Mouse (Mus musculus): ENCODE data around the gene Ddx56. TPM values are rescaled to one million over a fixed set of nuclear protein-coding genes. Genes with fewer than 3 reads are reported as not detected.

Gene Ddx56
- polyA plus RNA-seq, 1 experiment from 2014 or later: 68.9 TPM

- Histone ChIP-seq H3K4me2 (ENCODE audit: low read length) (no peak overlapping the region), H3K4me1 (ENCODE audit: control insufficient read depth, insufficient read depth, low read length) (no peaks in the 10 kb centered on the region), H3K27me3 (ENCODE audit: control insufficient read depth, insufficient read depth, low read depth, low read length) (no peaks in the 10 kb centered on the region), H3K4me3 (ENCODE audit: low read depth, low read length) (no peak overlapping the region), H3K9ac (ENCODE audit: low read depth, low read length) (no peak overlapping the region), H3K36me3 (ENCODE audit: control insufficient read depth, insufficient read depth, low read length) (no peaks in the 10 kb centered on the region), H3K27ac (ENCODE audit: low read length) (no peak overlapping the region), H3K9me3 (replicated peaks; ENCODE audit: control insufficient read depth, low read length, poor library complexity, severe bottlenecking) (no peaks in the 10 kb centered on the region)
- 43% methylated on average over 19 of the region's 19 CpGs for WGBS
- no peak for ATAC-seq
Observed at GRCm38 (mm10) chr11:6244707-6245106, 22.9 kb downstream of the Ddx56 start.

DNA sequence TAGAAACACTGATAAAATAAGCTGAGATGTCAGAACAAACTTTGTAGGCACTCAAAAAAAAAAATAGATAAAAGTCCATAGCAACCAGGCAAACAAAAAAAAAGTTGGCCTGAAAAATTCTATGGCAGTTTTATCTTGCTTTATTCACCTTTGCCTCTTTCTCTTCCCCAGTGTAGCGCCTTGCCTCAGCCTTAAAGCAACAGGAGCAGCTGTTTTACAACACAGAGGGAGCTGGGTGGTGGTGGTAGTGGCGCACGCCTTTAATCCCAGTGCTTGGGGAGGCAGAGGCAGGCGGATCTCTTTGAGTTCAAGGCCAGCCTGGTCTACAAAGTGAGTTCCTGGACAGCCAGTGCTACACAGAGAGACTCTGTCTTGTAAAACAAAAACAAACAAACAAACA is 34.5 kb downstream of the Ddx56 start:
- 82% methylated on average over 4 of the region's 4 CpGs for WGBS
- no peak for ATAC-seq
- Histone ChIP-seq H3K27me3 (ENCODE audit: control insufficient read depth, insufficient read depth, low read depth, low read length) (no peaks in the 10 kb centered on the region), H3K36me3 (ENCODE audit: control insufficient read depth, insufficient read depth, low read length) (no peaks in the 10 kb centered on the region), H3K4me1 (ENCODE audit: control insufficient read depth, insufficient read depth, low read length) (no peaks in the 10 kb centered on the region), H3K9me3 (replicated peaks; ENCODE audit: control insufficient read depth, low read length, poor library complexity, severe bottlenecking) (peaks cover 7% of the 10 kb centered on the region; the same call in 1 of the 2 replicates), H3K4me2 (ENCODE audit: low read length) (no peak overlapping the region), H3K27ac (ENCODE audit: low read length) (no peak overlapping the region), H3K9ac (ENCODE audit: low read depth, low read length) (no peak overlapping the region), H3K4me3 (ENCODE audit: low read depth, low read length) (no peak overlapping the region)

DNA sequence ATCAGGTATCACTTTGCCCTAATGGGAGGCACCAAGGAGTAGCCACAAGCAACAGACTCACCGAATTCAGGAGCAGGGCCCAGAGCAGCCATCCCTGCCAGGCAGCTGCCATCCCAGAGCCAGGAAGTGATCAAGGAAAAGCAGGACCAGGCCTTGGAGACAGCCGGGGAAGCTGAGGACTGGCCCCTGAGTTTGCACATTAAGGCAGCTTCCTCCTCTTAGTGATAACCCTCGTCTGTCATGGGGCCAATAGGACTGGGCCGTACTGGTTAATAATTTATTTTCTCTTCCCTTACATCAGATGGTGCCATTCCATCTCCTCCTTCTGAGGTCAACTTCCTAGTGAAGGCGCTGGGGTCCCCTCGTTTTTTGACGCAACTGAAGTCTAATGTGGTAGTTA is 37.6 kb downstream of the Ddx56 start, which contains the start of gene Npc1l1:
Gene Npc1l1, minus strand, starts transcription at position 132 of the 400 bp plus-strand sequence.
- Histone ChIP-seq H3K4me3 (ENCODE audit: low read depth, low read length) (no peak within 1 kb of the TSS), H3K4me1 (ENCODE audit: control insufficient read depth, insufficient read depth, low read length) (no peaks in the 10 kb centered on the region), H3K4me2 (ENCODE audit: low read length) (no peak within 1 kb of the TSS), H3K9ac (ENCODE audit: low read depth, low read length) (no peak within 1 kb of the TSS), H3K27me3 (ENCODE audit: control insufficient read depth, insufficient read depth, low read depth, low read length) (no peaks in the 10 kb centered on the region), H3K36me3 (ENCODE audit: control insufficient read depth, insufficient read depth, low read length) (no peaks in the 10 kb centered on the region), H3K9me3 (replicated peaks; ENCODE audit: control insufficient read depth, low read length, poor library complexity, severe bottlenecking) (peaks cover 7% of the 10 kb centered on the region; the same call in 1 of the 2 replicates), H3K27ac (ENCODE audit: low read length) (no peak within 1 kb of the TSS)
- ATAC-seq: no peak
- WGBS: 89% methylated on average over 7 of the region's 7 CpGs

DNA sequence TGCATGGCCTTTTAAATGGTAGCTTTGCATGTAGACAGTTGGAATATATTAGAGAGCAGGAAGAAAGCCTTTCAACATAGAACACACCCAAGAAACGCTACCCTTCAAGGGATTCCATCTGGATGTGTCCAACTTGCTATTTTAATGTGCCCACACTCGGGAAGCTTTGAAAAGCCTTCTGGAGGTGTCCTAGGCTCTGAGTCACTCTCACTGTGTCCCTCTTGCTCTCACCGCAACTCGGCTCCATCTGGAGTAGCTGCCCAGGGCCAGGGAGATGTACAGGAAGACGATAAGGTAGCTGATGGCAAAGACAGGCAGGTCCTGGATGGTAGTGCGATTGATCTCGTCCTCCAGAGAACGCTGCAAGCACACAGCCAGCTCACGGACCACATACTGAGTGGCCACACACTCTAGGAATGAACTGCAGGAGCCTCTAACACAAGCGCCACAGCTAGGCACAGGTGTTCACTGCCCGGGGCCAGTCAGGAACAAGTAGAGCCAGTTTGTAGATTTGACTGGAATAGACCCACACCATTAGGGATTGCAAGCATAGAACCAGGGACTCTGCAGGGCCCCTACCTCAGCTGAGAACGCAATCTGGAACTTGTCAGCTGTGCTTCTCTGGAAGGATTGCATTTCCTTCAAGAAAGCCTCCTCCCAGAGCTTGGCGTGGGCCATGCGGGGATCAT is 42.9 kb downstream of the Ddx56 start:
- no peak overlapping the region for H3K4me2 ChIP-seq (ENCODE audit: low read length)
- H3K27ac ChIP-seq (ENCODE audit: low read length): no peak overlapping the region
- H3K36me3 ChIP-seq (ENCODE audit: control insufficient read depth, insufficient read depth, low read length): no peaks in the 10 kb centered on the region
- no peaks in the 10 kb centered on the region for H3K9me3 ChIP-seq (replicated peaks; ENCODE audit: control insufficient read depth, low read length, poor library complexity, severe bottlenecking)
- no peaks in the 10 kb centered on the region for H3K27me3 ChIP-seq (ENCODE audit: control insufficient read depth, insufficient read depth, low read depth, low read length)
- no peaks in the 10 kb centered on the region for H3K4me1 ChIP-seq (ENCODE audit: control insufficient read depth, insufficient read depth, low read length)
- H3K4me3 ChIP-seq (ENCODE audit: low read depth, low read length): no peak overlapping the region
- WGBS: 82% methylated on average over 14 of the region's 14 CpGs
- no peak overlapping the region for H3K9ac ChIP-seq (ENCODE audit: low read depth, low read length)
- ATAC-seq: no peak

DNA sequence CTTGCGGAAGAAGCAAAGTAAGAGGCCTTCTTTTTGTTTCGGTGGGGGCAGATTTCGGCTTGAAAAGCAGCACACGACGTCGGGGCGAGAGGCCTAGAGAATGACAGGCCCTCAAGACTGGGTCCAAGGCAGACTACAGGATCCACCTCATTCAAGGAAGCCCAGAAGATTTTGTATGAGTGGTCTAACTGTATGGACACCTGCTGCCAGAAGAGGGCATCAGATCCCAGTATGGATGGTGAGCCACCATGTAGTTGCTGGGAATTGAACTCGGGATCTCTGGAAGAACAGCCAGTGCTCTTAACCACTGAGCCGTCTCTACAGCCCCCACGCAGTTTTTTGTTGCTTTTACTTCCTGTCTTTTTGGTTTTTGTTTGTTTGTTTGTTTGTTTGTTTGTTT is 45.4 kb downstream of the Ddx56 start:
- Histone ChIP-seq H3K9me3 (replicated peaks; ENCODE audit: control insufficient read depth, low read length, poor library complexity, severe bottlenecking) (no peaks in the 10 kb centered on the region), H3K36me3 (ENCODE audit: control insufficient read depth, insufficient read depth, low read length) (no peaks in the 10 kb centered on the region), H3K27me3 (ENCODE audit: control insufficient read depth, insufficient read depth, low read depth, low read length) (no peaks in the 10 kb centered on the region), H3K4me3 (ENCODE audit: low read depth, low read length) (no peak overlapping the region), H3K27ac (ENCODE audit: low read length) (no peak overlapping the region), H3K4me2 (ENCODE audit: low read length) (no peak overlapping the region), H3K9ac (ENCODE audit: low read depth, low read length) (no peak overlapping the region), H3K4me1 (ENCODE audit: control insufficient read depth, insufficient read depth, low read length) (no peaks in the 10 kb centered on the region)
- whole genome bisulfite sequencing: 92% methylated on average over 10 of the region's 10 CpGs
- no peak for ATAC-seq

DNA sequence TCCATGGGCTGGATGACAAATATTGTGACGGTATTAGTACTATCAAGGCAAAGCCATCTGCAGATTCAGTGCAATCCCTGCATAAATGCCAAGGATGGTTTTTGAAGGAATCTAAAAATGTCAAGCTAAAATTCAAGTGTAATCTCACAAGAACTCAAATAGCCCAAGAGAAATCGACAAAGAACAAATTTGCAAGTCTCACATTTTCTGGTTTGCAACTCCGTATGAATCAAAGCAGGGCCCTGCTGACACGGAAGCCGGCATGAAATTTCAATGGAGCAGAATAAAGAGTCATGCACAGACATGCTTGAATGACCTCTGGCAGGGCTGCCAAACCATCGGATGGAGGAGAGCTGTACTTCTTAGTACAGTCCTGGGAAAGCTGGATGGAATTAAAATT is 47.6 kb downstream of the Ddx56 start:
- Histone ChIP-seq H3K9me3 (replicated peaks; ENCODE audit: control insufficient read depth, low read length, poor library complexity, severe bottlenecking) (no peaks in the 10 kb centered on the region), H3K27ac (ENCODE audit: low read length) (no peak overlapping the region), H3K4me2 (ENCODE audit: low read length) (no peak overlapping the region), H3K9ac (ENCODE audit: low read depth, low read length) (no peak overlapping the region), H3K4me3 (ENCODE audit: low read depth, low read length) (no peak overlapping the region), H3K36me3 (ENCODE audit: control insufficient read depth, insufficient read depth, low read length) (no peaks in the 10 kb centered on the region), H3K4me1 (ENCODE audit: control insufficient read depth, insufficient read depth, low read length) (no peaks in the 10 kb centered on the region), H3K27me3 (ENCODE audit: control insufficient read depth, insufficient read depth, low read depth, low read length) (no peaks in the 10 kb centered on the region)
- ATAC-seq: no peak
- 70% methylated on average over 6 of the region's 6 CpGs for WGBS

DNA sequence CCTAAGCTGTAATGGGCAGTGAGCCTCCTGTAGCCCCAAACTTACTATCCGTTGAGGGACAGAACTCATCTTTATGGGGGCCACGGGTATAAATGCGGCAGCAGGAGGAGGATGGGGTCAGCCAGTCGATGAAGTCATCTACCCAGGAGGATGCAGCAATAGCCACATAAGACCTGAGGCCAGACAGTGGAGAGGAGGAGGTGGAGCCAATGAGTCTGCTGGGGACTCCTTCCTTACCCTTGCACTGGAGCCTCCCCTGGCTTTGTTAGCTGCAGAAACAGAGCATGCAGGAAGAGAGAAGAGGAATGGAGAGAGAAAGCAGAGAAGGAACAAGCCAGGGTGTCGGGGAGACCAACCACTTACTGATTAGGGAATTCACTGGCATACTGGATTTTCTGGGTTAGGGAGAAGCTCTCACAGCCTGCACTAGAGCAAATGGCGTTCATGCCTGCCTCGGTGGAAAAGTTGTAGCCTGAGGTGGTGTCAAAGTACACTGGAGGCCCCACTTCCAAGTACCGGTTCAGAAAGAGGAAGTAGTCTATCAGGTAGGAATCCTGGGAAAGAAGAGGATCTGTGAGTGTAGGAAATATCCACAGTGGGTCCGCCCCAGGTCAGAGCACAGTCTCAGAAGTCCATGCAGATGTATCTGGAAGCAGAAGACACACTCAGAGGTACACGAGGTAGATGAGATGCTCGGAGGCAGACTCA is 49.2 kb downstream of the Ddx56 start:
- no peak overlapping the region for H3K27ac ChIP-seq (ENCODE audit: low read length)
- no peaks in the 10 kb centered on the region for H3K9me3 ChIP-seq (replicated peaks; ENCODE audit: control insufficient read depth, low read length, poor library complexity, severe bottlenecking)
- H3K9ac ChIP-seq (ENCODE audit: low read depth, low read length): no peak overlapping the region
- no peaks in the 10 kb centered on the region for H3K36me3 ChIP-seq (ENCODE audit: control insufficient read depth, insufficient read depth, low read length)
- WGBS: 89% methylated on average over 11 of the region's 11 CpGs
- H3K4me1 ChIP-seq (ENCODE audit: control insufficient read depth, insufficient read depth, low read length): no peaks in the 10 kb centered on the region
- no peak overlapping the region for H3K4me3 ChIP-seq (ENCODE audit: low read depth, low read length)
- no peak overlapping the region for H3K4me2 ChIP-seq (ENCODE audit: low read length)
- no peaks in the 10 kb centered on the region for H3K27me3 ChIP-seq (ENCODE audit: control insufficient read depth, insufficient read depth, low read depth, low read length)
- ATAC-seq: no peak

DNA sequence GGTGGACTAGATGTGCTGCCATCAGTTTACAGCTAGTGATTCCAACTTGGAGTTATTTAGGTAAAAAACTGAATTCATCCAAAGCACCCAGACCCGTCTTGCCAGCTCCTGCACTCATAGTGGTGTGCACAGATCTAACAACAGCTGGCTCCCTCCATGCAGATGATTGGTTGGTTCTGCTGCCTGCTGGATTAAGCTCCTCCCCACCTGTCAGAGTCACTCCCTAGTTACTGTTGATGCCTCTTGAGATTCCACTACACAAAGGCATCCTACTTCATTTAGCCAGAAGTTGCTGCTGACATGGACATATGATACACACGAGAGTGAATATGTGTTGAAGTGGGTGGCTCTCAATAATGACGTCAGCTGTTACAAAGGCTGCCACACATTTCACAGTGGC is 50.7 kb downstream of the Ddx56 start:
- WGBS: 58% methylated on average over 3 of the region's 3 CpGs
- ATAC-seq: no peak
- H3K4me1 ChIP-seq (ENCODE audit: control insufficient read depth, insufficient read depth, low read length): no peaks in the 10 kb centered on the region
- H3K9me3 ChIP-seq (replicated peaks; ENCODE audit: control insufficient read depth, low read length, poor library complexity, severe bottlenecking): no peaks in the 10 kb centered on the region
- no peaks in the 10 kb centered on the region for H3K27me3 ChIP-seq (ENCODE audit: control insufficient read depth, insufficient read depth, low read depth, low read length)
- H3K4me3 ChIP-seq (ENCODE audit: low read depth, low read length): no peak overlapping the region
- no peaks in the 10 kb centered on the region for H3K36me3 ChIP-seq (ENCODE audit: control insufficient read depth, insufficient read depth, low read length)
- no peak overlapping the region for H3K27ac ChIP-seq (ENCODE audit: low read length)
- no peak overlapping the region for H3K9ac ChIP-seq (ENCODE audit: low read depth, low read length)
- H3K4me2 ChIP-seq (ENCODE audit: low read length): no peak overlapping the region
